Mouse (Mus musculus): Measurements from ENCODE around the gene Carmil1. TPM values are rescaled to one million over a fixed set of nuclear protein-coding genes. Genes with fewer than 3 reads are reported as not detected.
A peak's percentile ranks its signal among the peaks of the same experiment; 100 is the strongest.

The Carmil1 gene
- polyA plus RNA-seq, 1 experiment from 2014 or later: 5.9 TPM

GRCm38 (mm10) chr13:24157560-24158011 is 123.0 kb downstream of the Carmil1 start:
- Histone ChIP-seq H3K9ac (replicated peaks) (no peak overlapping the region), H3K36me3 (replicated peaks; ENCODE audit: insufficient read depth, low read length) (no peaks in the 10 kb centered on the region), H3K9me3 (ENCODE audit: low read length) (no peaks in the 10 kb centered on the region), H3K4me1 (ENCODE audit: insufficient read depth) (peaks cover 24% of the 10 kb centered on the region), H3K4me3 (ENCODE audit: low read depth, low read length) (no peak overlapping the region), H3K4me2 (ENCODE audit: low read depth, low read length) (no peak overlapping the region), H3K27me3 (ENCODE audit: insufficient read depth, low read length) (no peaks in the 10 kb centered on the region), H3K27ac (ENCODE audit: low read depth) (no peak overlapping the region)
- ATAC-seq: no peak
- TF ChIP-seq CTCF (IDR thresholded peaks at IDR 0.05; ENCODE audit: low read depth) (no peak), EP300 (IDR thresholded peaks at IDR 0.05; ENCODE audit: low read depth) (no peak)
- whole genome bisulfite sequencing (ENCODE audit: insufficient replicate concordance): 82% methylated on average over 10 of the region's 10 CpGs
- no peak for DNase-seq

- Histone ChIP-seq H3K9me3 (ENCODE audit: low read length) (no peaks in the 10 kb centered on the region), H3K36me3 (replicated peaks; ENCODE audit: insufficient read depth, low read length) (no peaks in the 10 kb centered on the region), H3K27ac (ENCODE audit: low read depth) (peak overlapping the region; percentile 71), H3K4me3 (ENCODE audit: low read depth, low read length) (no peak overlapping the region), H3K27me3 (ENCODE audit: insufficient read depth, low read length) (no peaks in the 10 kb centered on the region), H3K9ac (replicated peaks) (no peak overlapping the region; the same call in 1 of the 2 replicates), H3K4me1 (ENCODE audit: insufficient read depth) (peaks cover 17% of the 10 kb centered on the region), H3K4me2 (ENCODE audit: low read depth, low read length) (peak overlapping the region; percentile 46)
- DNase-seq (peak; percentile 20), ATAC-seq (no peak)
- 46% methylated on average over 6 of the region's 6 CpGs for WGBS (ENCODE audit: insufficient replicate concordance)
- TF ChIP-seq CTCF (IDR thresholded peaks at IDR 0.05; ENCODE audit: low read depth): no peak
- no peak for TF ChIP-seq EP300 (IDR thresholded peaks at IDR 0.05; ENCODE audit: low read depth)
These were observed 125.4 kb downstream of the Carmil1 start for GRCm38 (mm10) chr13:24155190-24155589.

- H3K4me2 ChIP-seq (ENCODE audit: low read depth, low read length): peak overlapping the region; percentile 46
- ATAC-seq: peak; percentile 84
These were observed 126.1 kb downstream of the Carmil1 start for GRCm38 (mm10) chr13:24154281-24155061.

GRCm38 (mm10) chr13:24152610-24153009 is 128.0 kb downstream of the Carmil1 start:
- ATAC-seq: no peak

More at GRCm38 (mm10) chr13:24154281-24155061, 126.1 kb downstream of the Carmil1 start:
- Histone ChIP-seq H3K9ac (replicated peaks) (no peak overlapping the region), H3K36me3 (replicated peaks; ENCODE audit: insufficient read depth, low read length) (no peaks in the 10 kb centered on the region), H3K9me3 (ENCODE audit: low read length) (no peaks in the 10 kb centered on the region), H3K4me3 (ENCODE audit: low read depth, low read length) (no peak overlapping the region), H3K27ac (ENCODE audit: low read depth) (peak overlapping the region; percentile 71), H3K27me3 (ENCODE audit: insufficient read depth, low read length) (no peaks in the 10 kb centered on the region), H3K4me1 (ENCODE audit: insufficient read depth) (peaks cover 14% of the 10 kb centered on the region)
- DNase-seq: peak; percentile 21
- 35% methylated on average over 10 of the region's 10 CpGs for WGBS (ENCODE audit: insufficient replicate concordance)
- TF ChIP-seq EP300 (IDR thresholded peaks at IDR 0.05; ENCODE audit: low read depth): peak; percentile 36; the same call in 1 of the 2 replicates
- no peak for TF ChIP-seq CTCF (IDR thresholded peaks at IDR 0.05; ENCODE audit: low read depth)

GRCm38 (mm10) chr13:24151335-24151734 is 129.3 kb downstream of the Carmil1 start:
- H3K27ac ChIP-seq (ENCODE audit: low read depth): no peak overlapping the region
- no peak overlapping the region for H3K4me3 ChIP-seq (ENCODE audit: low read depth, low read length)
- peaks cover 6% of the 10 kb centered on the region for H3K4me1 ChIP-seq (ENCODE audit: insufficient read depth)
- no peaks in the 10 kb centered on the region for H3K9me3 ChIP-seq (ENCODE audit: low read length)
- H3K4me2 ChIP-seq (ENCODE audit: low read depth, low read length): no peak overlapping the region
- no peak for ATAC-seq
- no peak overlapping the region for H3K9ac ChIP-seq (replicated peaks)
- DNase-seq: no peak
- TF ChIP-seq CTCF (IDR thresholded peaks at IDR 0.05; ENCODE audit: low read depth) (no peak), EP300 (IDR thresholded peaks at IDR 0.05; ENCODE audit: low read depth) (no peak)
- no peaks in the 10 kb centered on the region for H3K27me3 ChIP-seq (ENCODE audit: insufficient read depth, low read length)
- 84% methylated on average over 6 of the region's 6 CpGs for WGBS (ENCODE audit: insufficient replicate concordance)
- H3K36me3 ChIP-seq (replicated peaks; ENCODE audit: insufficient read depth, low read length): peaks cover 3% of the 10 kb centered on the region; the same call in 1 of the 2 replicates

More at GRCm38 (mm10) chr13:24152610-24153009, 128.0 kb downstream of the Carmil1 start:
- Histone ChIP-seq H3K4me1 (ENCODE audit: insufficient read depth) (peaks cover 6% of the 10 kb centered on the region), H3K36me3 (replicated peaks; ENCODE audit: insufficient read depth, low read length) (no peaks in the 10 kb centered on the region; the same call in 1 of the 2 replicates), H3K9ac (replicated peaks) (no peak overlapping the region), H3K27me3 (ENCODE audit: insufficient read depth, low read length) (no peaks in the 10 kb centered on the region), H3K27ac (ENCODE audit: low read depth) (no peak overlapping the region), H3K4me3 (ENCODE audit: low read depth, low read length) (no peak overlapping the region), H3K4me2 (ENCODE audit: low read depth, low read length) (no peak overlapping the region), H3K9me3 (ENCODE audit: low read length) (no peaks in the 10 kb centered on the region)
- DNase-seq: no peak
- no peak for TF ChIP-seq EP300 (IDR thresholded peaks at IDR 0.05; ENCODE audit: low read depth)
- no peak for TF ChIP-seq CTCF (IDR thresholded peaks at IDR 0.05; ENCODE audit: low read depth)
- 58% methylated on average over 7 of the region's 7 CpGs for WGBS (ENCODE audit: insufficient replicate concordance)

GRCm38 (mm10) chr13:24148549-24148948 is 132.0 kb downstream of the Carmil1 start:
- H3K9me3 ChIP-seq (ENCODE audit: low read length): no peaks in the 10 kb centered on the region
- H3K4me3 ChIP-seq (ENCODE audit: low read depth, low read length): no peak overlapping the region
- WGBS (ENCODE audit: insufficient replicate concordance): 43% methylated on average over 1 of the region's 1 CpGs
- no peaks in the 10 kb centered on the region for H3K27me3 ChIP-seq (ENCODE audit: insufficient read depth, low read length)
- no peak for DNase-seq
- no peak overlapping the region for H3K9ac ChIP-seq (replicated peaks)
- H3K4me2 ChIP-seq (ENCODE audit: low read depth, low read length): no peak overlapping the region
- no peak for ATAC-seq
- TF ChIP-seq CTCF (IDR thresholded peaks at IDR 0.05; ENCODE audit: low read depth): no peak
- TF ChIP-seq EP300 (IDR thresholded peaks at IDR 0.05; ENCODE audit: low read depth): no peak
- H3K27ac ChIP-seq (ENCODE audit: low read depth): no peak overlapping the region
- peaks cover 11% of the 10 kb centered on the region for H3K4me1 ChIP-seq (ENCODE audit: insufficient read depth)
- H3K36me3 ChIP-seq (replicated peaks; ENCODE audit: insufficient read depth, low read length): peaks cover 3% of the 10 kb centered on the region; the same call in 1 of the 2 replicates

Data from liver, postnatal 0 days (tissue).